Mouse (Mus musculus): ENCODE data around the gene Olfr427. TPM values are rescaled to one million over a fixed set of nuclear protein-coding genes. Genes with fewer than 3 reads are reported as not detected.

Olfr427 gene
- polyA plus RNA-seq, 1 experiment from 2014 or later, result not detected

GRCm38 (mm10) chr1:174131217-174131616, 34.5 kb downstream of the Olfr427 start, which contains the start of gene Olfr424:
Olfr424 (plus strand) TSS chr1:174131517.
- Histone ChIP-seq H3K4me1 (replicated peaks) (no peaks in the 10 kb centered on the region), H3K27ac (replicated peaks) (no peak within 1 kb of the TSS), H3K9ac (no peak within 1 kb of the TSS), H3K4me3 (no peak within 1 kb of the TSS), H3K36me3 (no peaks in the 10 kb centered on the region), H3K4me2 (no peak within 1 kb of the TSS), H3K9me3 (no peaks in the 10 kb centered on the region), H3K27me3 (no peaks in the 10 kb centered on the region)
- WGBS, result 88% methylated on average over 3 of the region's 3 CpGs
- no peak for ATAC-seq (ENCODE audit: low read depth)

- no peaks in the 10 kb centered on the region for H3K4me1 ChIP-seq (replicated peaks)
- H3K9ac ChIP-seq, result no peak overlapping the region
- no peak overlapping the region for H3K27ac ChIP-seq (replicated peaks)
- no peaks in the 10 kb centered on the region for H3K9me3 ChIP-seq
- no peaks in the 10 kb centered on the region for H3K36me3 ChIP-seq
- no peaks in the 10 kb centered on the region for H3K27me3 ChIP-seq
- no peak overlapping the region for H3K4me2 ChIP-seq
- H3K4me3 ChIP-seq, result no peak overlapping the region
- no peak for ATAC-seq (ENCODE audit: low read depth)
- 77% methylated on average over 3 of the region's 3 CpGs for WGBS
Observed at GRCm38 (mm10) chr1:174131999-174132398, 35.3 kb downstream of the Olfr427 start.

- Histone ChIP-seq H3K36me3 (no peaks in the 10 kb centered on the region), H3K9me3 (no peaks in the 10 kb centered on the region), H3K4me1 (replicated peaks) (no peaks in the 10 kb centered on the region), H3K4me2 (no peak overlapping the region), H3K27ac (replicated peaks) (no peak overlapping the region), H3K9ac (no peak overlapping the region), H3K4me3 (no peak overlapping the region), H3K27me3 (no peaks in the 10 kb centered on the region)
- WGBS, result 79% methylated on average over 2 of the region's 2 CpGs
- no peak for ATAC-seq (ENCODE audit: low read depth)
Observed at GRCm38 (mm10) chr1:174141384-174141783, 44.7 kb downstream of the Olfr427 start.

GRCm38 (mm10) chr1:174146696-174147095, 50.0 kb downstream of the Olfr427 start:
- no peak for ATAC-seq (ENCODE audit: low read depth)

GRCm38 (mm10) chr1:174149289-174149688, 52.6 kb downstream of the Olfr427 start:
- Histone ChIP-seq H3K27ac (replicated peaks) (no peak overlapping the region), H3K4me1 (replicated peaks) (no peaks in the 10 kb centered on the region), H3K4me3 (no peak overlapping the region), H3K9me3 (no peaks in the 10 kb centered on the region), H3K27me3 (no peaks in the 10 kb centered on the region), H3K9ac (no peak overlapping the region), H3K4me2 (no peak overlapping the region), H3K36me3 (no peaks in the 10 kb centered on the region)
- WGBS, result 95% methylated on average over 2 of the region's 2 CpGs
- ATAC-seq (ENCODE audit: low read depth), result no peak

More at GRCm38 (mm10) chr1:174146696-174147095, 50.0 kb downstream of the Olfr427 start:
- Histone ChIP-seq H3K4me1 (replicated peaks) (no peaks in the 10 kb centered on the region), H3K27ac (replicated peaks) (no peak overlapping the region), H3K27me3 (no peaks in the 10 kb centered on the region), H3K9ac (no peak overlapping the region), H3K36me3 (no peaks in the 10 kb centered on the region), H3K4me2 (no peak overlapping the region), H3K9me3 (no peaks in the 10 kb centered on the region), H3K4me3 (no peak overlapping the region)
- 75% methylated on average over 1 of the region's 1 CpGs for WGBS

Other genes with a start within 250 kb of the Olfr427 start
- 0.31 TPM in 1 of 2 replicates, not detected in the other for gene Ifi211, start 183.8 kb upstream of the Olfr427 start, polyA plus RNA-seq (2015; fragmentation: Nextera tagmentation; extraction: Ambion mirVana)
- gene Mndal, start 154.4 kb upstream of the Olfr427 start, polyA plus RNA-seq (2015; fragmentation: Nextera tagmentation; extraction: Ambion mirVana), result 0.59 and 0.78 TPM in 2 replicates
- gene Ifi203, start 154.2 kb upstream of the Olfr427 start, polyA plus RNA-seq (2015; fragmentation: Nextera tagmentation; extraction: Ambion mirVana), result 0.21 and 0.85 TPM in 2 replicates
- gene Ifi202b, start 114.1 kb upstream of the Olfr427 start, polyA plus RNA-seq (2015; fragmentation: Nextera tagmentation; extraction: Ambion mirVana), result not detected in 2 replicates
- gene Ifi205, start 65.1 kb upstream of the Olfr427 start, polyA plus RNA-seq (2015; fragmentation: Nextera tagmentation; extraction: Ambion mirVana), result not detected in 2 replicates
- gene Olfr433, start 56.2 kb upstream of the Olfr427 start, polyA plus RNA-seq (2015; fragmentation: Nextera tagmentation; extraction: Ambion mirVana), result not detected in 2 replicates
- gene Olfr432, start 47.7 kb upstream of the Olfr427 start, polyA plus RNA-seq (2015; fragmentation: Nextera tagmentation; extraction: Ambion mirVana), result not detected in 2 replicates
- not detected in 2 replicates for gene Olfr430, start 30.3 kb upstream of the Olfr427 start, polyA plus RNA-seq (2015; fragmentation: Nextera tagmentation; extraction: Ambion mirVana)
- gene Olfr429, start 12.6 kb upstream of the Olfr427 start, polyA plus RNA-seq (2015; fragmentation: Nextera tagmentation; extraction: Ambion mirVana), result not detected in 2 replicates
- gene Olfr231, start 24.3 kb downstream of the Olfr427 start, polyA plus RNA-seq (2015; fragmentation: Nextera tagmentation; extraction: Ambion mirVana), result not detected in 2 replicates
- not detected in 2 replicates for gene Olfr424, start 34.6 kb downstream of the Olfr427 start, polyA plus RNA-seq (2015; fragmentation: Nextera tagmentation; extraction: Ambion mirVana)
- not detected in 2 replicates for gene Olfr420, start 58.7 kb downstream of the Olfr427 start, polyA plus RNA-seq (2015; fragmentation: Nextera tagmentation; extraction: Ambion mirVana)
- gene Spta1, start 75.9 kb downstream of the Olfr427 start, polyA plus RNA-seq (2015; fragmentation: Nextera tagmentation; extraction: Ambion mirVana), result 0.12 and 0.14 TPM in 2 replicates
- not detected in 2 replicates for gene Olfr419, start 155.2 kb downstream of the Olfr427 start, polyA plus RNA-seq (2015; fragmentation: Nextera tagmentation; extraction: Ambion mirVana)
- not detected in 2 replicates for gene Mptx1, start 233.6 kb downstream of the Olfr427 start, polyA plus RNA-seq (2015; fragmentation: Nextera tagmentation; extraction: Ambion mirVana)

Measured in neural tube, embryonic 13.5 days (tissue).